Mouse (Mus musculus) left cerebral cortex, adult 2 months (tissue): ENCODE results near the gene Zfp146. TPM values are rescaled to one million over a fixed set of nuclear protein-coding genes. Genes with fewer than 3 reads are reported as not detected.

ENCODE experiments used
- DNase-seq, 2 experiments: peaks; one replicate each; pipeline ENCODE4 v3.0.0; 2021 to 2022; ENCODE audit warnings: low spot score in 2 of 2, mixed read lengths in 1 of 2; ENCODE audit errors: extremely low spot score in 1 of 2
- H3K27ac ChIP-seq: fragments of 200-600 bp; 2 replicates; pipeline ENCODE4 v1.8.1; 2022
- H3K4me3 ChIP-seq: fragments of 200-600 bp; 2 replicates; pipeline ENCODE4 v1.8.1; 2022
- CTCF ChIP-seq: fragments of 200-600 bp; IDR thresholded peaks from 2 replicates; pipeline ENCODE4 v1.8.1; 2022; ENCODE audit warnings: antibody characterized with exemption, mild to moderate bottlenecking, moderate library complexity
- intact Hi-C: fragments of 180-260 bp; cut with DNase I; formaldehyde crosslinking; loops from one replicate; pipeline ENCODE4 v1.15.1; 2025
- total RNA-seq, 2 experiments: library from RNA; stranded (reverse); gene quantifications; 2 replicates each; pipeline ENCODE4 v1.2.3; 2021

Gene Zfp146
- total RNA-seq, 2 experiments from 2014 or later = 47.3 to 49.9 TPM

DNA sequence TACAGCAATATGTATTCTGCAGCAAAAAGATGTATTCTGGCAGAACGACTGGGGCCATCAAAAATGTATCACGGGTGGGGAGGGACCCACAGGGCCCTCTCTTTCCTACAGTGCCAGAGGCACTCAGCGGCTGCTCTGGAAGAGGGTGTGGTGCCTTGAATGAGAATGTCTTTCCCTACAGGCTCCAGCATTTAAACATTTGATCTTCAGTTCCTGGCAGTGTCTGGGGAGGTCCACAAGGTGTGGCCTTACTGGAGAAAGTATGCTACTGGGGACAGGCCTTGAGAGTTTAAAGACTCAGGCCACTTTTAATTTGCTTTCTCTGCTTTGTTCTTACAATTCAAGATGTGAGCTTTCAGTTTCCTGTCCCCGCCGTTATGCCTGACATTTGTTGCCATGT lies 53.5 kb downstream of the Zfp146 start:
- no peak for DNase-seq
- H3K4me3 ChIP-seq = no peak overlapping the region
- H3K27ac ChIP-seq = no peak overlapping the region
- intact Hi-C loops = no loop called here
- no peak for TF ChIP-seq CTCF

Other genes starting within 250 kb of the Zfp146 start
- gene Zfp74, start 215.7 kb downstream of the Zfp146 start, total RNA-seq = 10 to 100 TPM; 17.4 to 19.0 TPM
- gene Zfp568, start 185.8 kb downstream of the Zfp146 start, total RNA-seq = 1 to 10 TPM; 3.6 to 3.9 TPM
- 1 to 10 TPM; 6.8 to 7.8 TPM for gene Zfp14, start 118.4 kb downstream of the Zfp146 start, total RNA-seq
- gene Zfp82, start 96.8 kb downstream of the Zfp146 start, total RNA-seq = 1 to 10 TPM; 3.6 to 3.8 TPM
- gene Gm26920, start 79.3 kb downstream of the Zfp146 start, total RNA-seq = 1 to 10 TPM; 1.1 to 1.4 TPM
- gene Zfp566, start 79.2 kb downstream of the Zfp146 start, total RNA-seq = 1 to 10 TPM; 7.0 to 7.2 TPM
- gene Zfp260, start 75.0 kb downstream of the Zfp146 start, total RNA-seq = 10 to 100 TPM; 71.7 to 72.1 TPM
- gene Zfp382, start 47.8 kb downstream of the Zfp146 start, total RNA-seq = 10 to 100 TPM; 34.3 to 37.8 TPM
- gene Cox7a1, start 14.4 kb upstream of the Zfp146 start, total RNA-seq = 1 to 10 TPM; 2.9 to 7.2 TPM
- gene Capns1, start 29.1 kb upstream of the Zfp146 start, total RNA-seq = 100 to 1,000 TPM; 173 to 175 TPM
- 10 to 100 TPM; 53.3 to 56.3 TPM for gene Polr2i, start 62.2 kb upstream of the Zfp146 start, total RNA-seq
- 100 to 1,000 TPM; 125 to 133 TPM for gene Tbcb, start 62.5 kb upstream of the Zfp146 start, total RNA-seq
- not detected for gene Ovol3, start 66.0 kb upstream of the Zfp146 start, total RNA-seq
- not detected for gene Thap8, start 110.3 kb upstream of the Zfp146 start, total RNA-seq
- 1 to 10 TPM; 1.0 to 1.6 TPM for gene Wdr62, start 110.7 kb upstream of the Zfp146 start, total RNA-seq
- 100 to 1,000 TPM; 488 to 492 TPM for gene Clip3, start 122.0 kb upstream of the Zfp146 start, total RNA-seq
- gene Alkbh6, start 139.0 kb upstream of the Zfp146 start, total RNA-seq = 10 to 100 TPM; 65.7 to 71.4 TPM
- gene Syne4, start 145.1 kb upstream of the Zfp146 start, total RNA-seq = 10 to 100 TPM in 1 of 2 experiments, 1 to 10 TPM in 1; 8.8 to 19.2 TPM
- gene E130208F15Rik, start 152.0 kb upstream of the Zfp146 start, total RNA-seq = under 1 TPM in 1 of 2 experiments, not detected in 1; 0.66 TPM
- 1 to 10 TPM; 7.0 to 8.0 TPM for gene Sdhaf1, start 154.1 kb upstream of the Zfp146 start, total RNA-seq
- gene Lrfn3, start 193.0 kb upstream of the Zfp146 start, total RNA-seq = 10 to 100 TPM; 33.0 to 36.4 TPM
- 10 to 100 TPM; 25.9 to 26.6 TPM for gene Tyrobp, start 244.0 kb upstream of the Zfp146 start, total RNA-seq